Mouse (Mus musculus) G1E-ER4 (cell line): ENCODE measurements at regions not wholly inside any gene's neighbourhood (a gene's known extent, or its start where the extent isn't known, plus 50 kb on each side); places are given as distances from the start of the nearest gene placed in this dataset.

Source experiments
- GATA1 ChIP-seq: IDR thresholded peaks from one replicate; pipeline ENCODE4 v1.8.0; 2012; ENCODE audit warnings: low read length, inconsistent platforms

DNA sequence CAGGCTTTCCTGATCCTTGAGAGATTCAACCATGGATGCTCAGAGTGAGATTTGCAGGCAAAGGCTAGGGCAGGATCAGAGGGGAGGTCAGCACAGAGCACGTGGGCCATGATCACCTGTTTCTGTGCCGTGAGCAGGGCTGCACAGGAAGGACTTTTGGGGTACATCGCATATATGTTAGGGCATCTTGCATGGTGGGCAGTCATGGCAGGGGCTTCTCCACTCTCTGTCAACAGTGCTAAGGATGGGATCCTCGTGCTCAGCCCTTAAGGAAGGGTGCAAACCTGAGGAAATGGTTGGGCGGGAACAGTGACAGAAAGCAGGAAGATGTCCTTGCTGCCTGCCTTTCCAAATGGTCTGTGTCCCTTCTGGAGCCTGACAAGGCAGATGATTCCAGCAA is 106.2 kb downstream of the Zfp706 start:
- no peak for TF ChIP-seq GATA1

DNA sequence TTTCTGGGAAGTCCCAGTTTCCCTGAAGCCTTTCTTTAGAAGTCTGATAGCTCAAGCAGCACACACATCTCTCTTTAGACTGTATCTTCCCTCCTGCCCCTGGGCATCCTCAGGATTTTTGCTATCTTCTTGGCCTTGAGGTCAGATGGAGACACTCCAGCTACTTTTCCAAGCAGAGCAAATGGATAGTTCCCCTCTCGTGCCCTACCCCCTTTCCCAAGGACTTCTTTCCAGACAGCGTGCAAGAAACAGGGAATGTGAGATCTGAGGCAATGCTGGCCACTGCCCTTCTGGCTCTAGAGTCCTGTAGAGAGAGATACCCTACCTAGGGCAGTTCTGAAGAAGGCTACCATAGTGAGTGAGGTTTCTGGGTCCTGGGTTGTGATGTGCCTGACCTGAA is 106.6 kb downstream of the Zfp706 start:
- TF ChIP-seq GATA1, result no peak

DNA sequence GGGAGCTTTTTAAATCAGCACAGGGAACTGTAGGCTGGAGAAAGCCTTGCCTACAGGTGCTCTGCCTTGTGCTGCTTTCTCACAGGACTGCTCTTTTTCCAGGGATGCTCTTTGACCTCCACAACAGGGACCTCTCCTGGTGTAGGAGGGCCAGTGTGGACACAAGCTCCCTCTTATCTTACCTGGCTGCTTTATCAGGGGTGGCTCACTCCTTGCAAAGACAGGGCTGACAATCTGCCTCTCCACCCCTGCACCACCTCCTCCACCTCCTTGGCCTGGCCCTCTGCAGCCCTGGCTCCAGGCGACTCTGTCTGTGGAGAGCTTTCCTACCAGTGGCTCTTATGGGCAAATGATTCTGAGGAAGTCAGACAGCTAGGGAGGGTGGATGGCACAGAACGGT is 107.7 kb downstream of the Zfp706 start:
- peak; percentile 15 for TF ChIP-seq GATA1

DNA sequence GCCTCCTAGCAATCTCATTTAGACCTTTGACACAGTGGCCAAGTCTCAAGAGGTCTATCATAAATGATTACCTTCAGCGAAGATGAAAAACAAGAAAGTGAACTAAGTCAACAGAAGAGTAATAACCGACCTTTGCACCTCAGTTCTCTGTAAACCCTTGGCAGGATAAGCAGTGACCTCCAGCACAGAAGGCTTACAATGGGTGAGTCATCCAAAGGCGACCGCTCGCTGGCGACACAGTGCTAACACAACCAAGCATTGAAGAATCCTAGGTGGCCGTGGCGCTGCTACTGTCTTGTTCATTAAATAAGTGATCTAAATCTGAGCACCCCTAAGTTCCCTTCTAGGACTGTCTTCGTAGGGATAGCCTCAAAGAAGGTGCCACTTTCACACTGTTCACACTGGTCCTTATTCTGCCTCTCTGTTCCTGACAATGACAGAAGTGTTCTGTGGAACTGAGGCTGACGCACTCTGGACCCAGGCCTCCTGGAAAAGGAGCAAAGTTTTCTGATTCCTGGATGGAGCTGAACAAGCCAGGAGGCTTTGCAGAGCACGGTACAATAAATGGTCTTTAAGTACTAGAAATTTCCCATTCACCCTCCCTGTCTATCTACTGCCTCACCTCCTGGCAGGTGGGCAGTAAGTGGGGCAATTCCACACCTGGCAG is 108.6 kb downstream of the Zfp706 start:
- TF ChIP-seq GATA1, result no peak

DNA sequence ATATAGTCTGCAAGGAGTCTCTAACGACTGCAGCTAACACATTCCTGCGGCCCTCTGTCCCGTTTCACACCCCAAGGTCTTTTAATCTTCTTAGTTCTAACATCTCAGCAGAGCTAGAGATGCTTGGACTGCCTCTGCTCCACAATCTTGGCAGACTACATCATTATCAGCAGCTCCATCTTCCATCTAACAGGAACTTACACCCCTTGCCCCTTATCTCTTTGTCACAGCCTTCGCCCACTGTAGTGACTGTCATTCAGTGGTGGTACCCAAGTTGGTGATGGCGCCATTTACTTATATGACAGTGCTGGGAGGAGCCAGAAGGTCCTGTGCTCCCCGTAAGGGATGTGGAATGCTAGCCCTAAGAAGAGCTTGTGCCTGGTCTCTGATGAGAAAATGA is 109.2 kb downstream of the Zfp706 start:
- peak; percentile 87 for TF ChIP-seq GATA1

DNA sequence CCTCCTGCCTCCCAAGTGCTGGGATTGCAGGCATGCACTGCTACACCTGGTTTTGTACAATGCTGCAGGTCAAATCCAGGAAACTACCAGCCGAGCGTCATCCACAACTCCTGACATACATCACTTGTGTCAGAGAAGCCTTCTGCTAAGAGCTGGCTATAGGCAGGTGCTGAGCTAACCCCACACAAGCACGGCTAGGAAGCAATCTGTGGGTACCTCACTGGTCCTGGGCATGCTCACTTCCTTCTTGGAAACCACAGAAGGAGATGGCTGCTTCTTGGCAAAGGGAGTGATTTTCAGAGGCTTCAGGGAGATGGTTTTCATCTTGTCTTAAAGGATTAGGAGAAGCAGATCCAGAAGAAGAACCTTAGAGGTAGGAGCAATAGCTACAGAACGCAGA is 111.3 kb downstream of the Zfp706 start:
- no peak for TF ChIP-seq GATA1

DNA sequence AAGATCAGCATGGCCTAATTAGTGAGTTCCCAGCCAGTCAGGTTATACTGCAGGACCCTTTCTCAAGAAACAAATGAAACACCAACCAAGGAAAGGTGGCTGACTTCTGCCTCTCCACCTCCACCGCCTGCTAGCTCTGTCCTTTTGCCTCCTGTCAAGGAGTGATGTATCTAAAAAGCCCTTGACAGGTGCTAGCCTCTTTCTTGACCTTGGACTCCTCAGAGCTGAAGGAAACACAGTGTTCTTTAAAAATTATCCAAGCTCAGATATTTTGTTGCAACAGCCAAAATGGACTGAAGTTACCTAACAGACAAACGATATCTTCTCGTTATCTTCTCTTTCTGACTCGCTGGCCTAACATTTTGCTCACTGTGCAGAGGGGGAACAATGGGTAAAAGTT is 112.5 kb downstream of the Zfp706 start:
- no peak for TF ChIP-seq GATA1

DNA sequence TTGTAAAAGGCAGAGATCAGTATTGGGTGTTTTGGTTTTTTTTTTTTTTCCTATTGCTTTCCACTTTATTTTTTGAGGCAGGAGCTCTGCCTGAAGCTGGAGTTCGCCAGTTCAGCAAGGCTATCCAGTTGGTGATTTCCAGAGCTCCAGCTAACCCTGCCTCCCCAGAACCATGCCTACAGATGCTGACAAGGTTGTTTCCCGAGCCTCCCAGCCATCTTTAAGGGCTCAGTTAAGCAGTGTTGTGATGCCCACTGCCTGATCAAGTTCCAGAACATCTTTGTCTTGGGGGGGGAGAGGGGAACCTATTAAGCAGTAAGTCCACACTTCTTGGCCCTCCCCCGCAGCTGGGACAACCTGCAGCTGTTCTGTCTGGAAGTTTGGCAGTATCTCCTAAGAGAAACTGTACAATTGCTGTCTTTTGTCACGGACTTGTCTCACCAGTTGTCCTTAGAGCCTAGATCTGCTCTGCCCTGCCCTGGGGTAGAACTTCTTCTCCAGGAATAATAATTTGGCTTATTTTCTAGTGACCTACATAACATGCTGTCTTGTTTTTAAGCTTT is 114.1 kb downstream of the Zfp706 start:
- no peak for TF ChIP-seq GATA1

DNA sequence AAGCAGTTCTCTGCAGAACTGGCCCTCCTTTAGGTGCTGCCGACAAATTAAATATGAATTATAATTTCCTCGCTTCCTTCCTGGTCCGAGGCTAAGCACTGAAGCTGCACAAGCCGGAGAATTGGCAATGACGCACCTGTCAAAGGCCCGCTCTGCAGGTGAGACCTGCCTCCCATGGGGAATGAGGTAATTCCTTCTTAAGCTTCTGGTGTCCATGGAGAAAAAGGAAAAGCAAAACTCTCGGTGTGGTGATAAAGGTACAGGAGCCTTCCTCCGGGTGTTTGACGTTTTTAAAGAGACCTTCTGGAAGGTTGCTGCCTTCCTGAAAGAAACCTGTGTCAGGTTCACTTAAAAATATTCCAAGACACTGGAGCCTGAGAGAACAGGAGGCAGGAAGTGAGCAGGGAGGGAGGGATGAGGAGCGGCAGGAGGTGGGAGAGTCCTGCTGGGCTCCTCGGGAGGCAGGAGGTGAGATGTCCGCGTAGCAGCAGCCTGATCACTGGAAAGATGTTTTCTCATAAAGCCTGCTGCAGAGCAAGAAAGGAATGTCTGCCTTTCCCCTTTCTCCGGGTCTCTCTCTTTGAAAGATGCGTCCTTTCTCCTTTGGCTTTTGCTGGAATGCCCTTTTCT is 114.9 kb downstream of the Zfp706 start:
- TF ChIP-seq GATA1, result no peak

DNA sequence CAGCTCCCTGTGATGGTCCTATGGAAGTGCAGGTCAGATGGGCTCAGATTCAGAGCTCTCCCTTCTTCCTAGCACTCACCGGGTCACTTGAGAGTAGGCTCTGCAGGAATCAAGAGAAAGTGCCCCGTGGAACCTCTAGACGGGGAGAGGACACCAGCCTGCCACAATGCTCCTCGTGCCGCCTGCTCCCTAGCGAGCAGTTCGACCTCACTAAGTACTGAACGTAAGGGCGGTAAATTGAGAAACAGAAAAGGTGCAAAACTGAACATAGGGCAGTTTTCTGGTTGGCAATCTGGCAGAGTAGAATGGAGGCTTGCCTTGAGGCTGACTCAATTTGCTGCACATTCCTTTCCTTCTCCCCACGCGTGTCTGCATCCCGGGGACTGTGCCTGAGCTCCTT is 115.7 kb downstream of the Zfp706 start:
- no peak for TF ChIP-seq GATA1

DNA sequence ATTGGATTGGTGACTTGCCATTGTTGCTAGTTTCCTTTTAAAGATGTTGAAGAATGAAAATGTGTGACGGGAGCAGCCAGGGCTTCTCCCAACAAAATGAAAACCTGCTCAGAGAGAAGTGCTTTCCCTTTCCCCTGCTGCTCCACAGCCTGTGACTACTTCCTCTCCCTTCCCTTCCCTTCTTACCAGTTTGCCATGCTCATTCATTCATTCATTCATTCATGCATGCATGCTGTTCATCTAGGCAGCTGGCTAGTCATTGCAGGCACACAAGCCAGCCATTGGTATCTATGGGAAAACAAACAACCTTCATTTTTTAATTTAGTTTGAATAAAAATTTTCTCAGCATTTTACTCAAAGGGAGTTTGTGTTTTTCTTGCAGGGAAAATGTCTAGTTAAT is 116.3 kb downstream of the Zfp706 start:
- no peak for TF ChIP-seq GATA1

DNA sequence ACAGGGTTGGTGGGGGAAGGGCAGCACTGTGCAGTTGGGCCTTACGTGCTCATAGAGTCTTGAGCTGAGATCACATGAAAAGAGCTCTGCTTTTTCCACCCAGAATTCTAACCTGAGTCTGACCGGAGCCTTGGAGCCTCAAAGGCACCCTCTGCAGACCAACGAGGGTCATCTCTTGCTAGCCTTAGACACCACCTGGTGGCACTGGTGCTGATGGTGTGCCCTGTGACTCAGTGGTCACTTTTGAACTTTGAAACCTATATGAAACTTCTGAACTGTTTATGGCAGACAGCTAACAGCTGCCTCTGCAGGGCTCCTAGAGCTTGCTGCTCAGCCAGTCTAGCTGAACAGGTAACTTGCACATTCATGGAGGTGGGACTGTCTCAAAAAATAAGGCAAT is 118.5 kb downstream of the Zfp706 start:
- no peak for TF ChIP-seq GATA1

DNA sequence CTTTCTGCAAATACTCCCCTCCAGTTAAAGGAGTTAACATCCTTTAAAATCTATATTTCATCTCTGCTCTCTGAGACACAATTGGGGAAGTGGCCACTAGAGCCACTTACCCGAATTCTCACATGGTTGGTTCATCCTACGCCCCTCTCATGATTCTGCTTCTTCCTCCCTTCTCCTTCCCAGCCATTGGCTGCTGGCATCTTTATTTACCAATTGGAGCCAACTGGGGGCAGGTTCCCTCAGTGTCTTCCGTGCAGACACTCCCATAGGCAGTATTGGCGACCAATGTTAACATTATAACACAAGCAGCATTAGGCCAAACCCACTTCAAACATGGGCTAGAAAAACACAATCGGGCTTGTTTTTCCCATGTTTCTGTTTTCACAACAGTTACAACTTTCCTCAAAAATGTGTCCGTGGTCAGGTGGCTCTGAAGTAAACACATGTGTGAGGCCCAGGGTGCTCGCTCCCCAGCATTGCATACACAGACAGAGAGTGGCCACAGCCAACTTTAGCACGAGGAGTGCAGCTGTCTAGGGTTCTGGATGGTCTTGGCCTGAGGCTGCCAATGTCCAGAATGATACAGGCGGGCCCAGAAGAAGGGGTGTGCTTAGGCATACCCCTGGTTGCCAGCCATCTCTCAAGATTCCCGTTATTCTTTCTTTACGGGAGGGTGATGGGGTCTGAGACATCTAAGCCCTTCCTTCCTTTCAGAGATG is 119.1 kb downstream of the Zfp706 start:
- no peak for TF ChIP-seq GATA1

DNA sequence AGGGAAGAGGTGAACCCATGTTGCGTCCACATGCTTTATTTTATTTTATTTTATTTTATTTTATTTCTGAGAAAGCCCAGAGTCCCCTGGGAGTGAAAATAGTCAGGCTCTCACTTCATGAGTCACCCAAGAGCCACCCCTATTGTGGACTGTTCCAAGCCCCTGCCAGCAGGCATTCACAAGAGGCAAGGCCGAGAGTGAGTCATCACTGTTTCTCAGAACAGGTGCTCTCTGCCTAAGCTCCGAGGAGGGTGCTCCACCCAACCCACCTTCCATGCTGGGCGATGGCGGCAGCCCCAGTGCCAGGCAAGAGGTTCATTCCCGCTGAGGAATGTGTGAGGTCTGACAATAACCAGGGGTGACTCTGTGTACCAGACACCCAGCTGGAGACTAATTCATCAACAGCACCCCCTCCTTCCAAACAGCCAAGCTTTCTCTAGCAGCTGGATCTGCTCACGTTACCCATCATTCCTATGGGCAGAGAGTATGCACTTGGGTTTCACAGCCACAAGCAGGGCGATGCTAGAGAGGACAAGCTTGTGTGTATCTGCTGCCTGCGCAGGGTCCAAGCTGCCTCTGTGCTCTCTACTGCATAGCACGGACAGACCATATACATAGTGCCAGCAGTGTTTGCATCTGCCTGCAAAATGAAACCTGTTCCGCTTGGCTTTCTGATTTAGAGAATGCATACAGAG is 122.8 kb downstream of the Zfp706 start:
- no peak for TF ChIP-seq GATA1

DNA sequence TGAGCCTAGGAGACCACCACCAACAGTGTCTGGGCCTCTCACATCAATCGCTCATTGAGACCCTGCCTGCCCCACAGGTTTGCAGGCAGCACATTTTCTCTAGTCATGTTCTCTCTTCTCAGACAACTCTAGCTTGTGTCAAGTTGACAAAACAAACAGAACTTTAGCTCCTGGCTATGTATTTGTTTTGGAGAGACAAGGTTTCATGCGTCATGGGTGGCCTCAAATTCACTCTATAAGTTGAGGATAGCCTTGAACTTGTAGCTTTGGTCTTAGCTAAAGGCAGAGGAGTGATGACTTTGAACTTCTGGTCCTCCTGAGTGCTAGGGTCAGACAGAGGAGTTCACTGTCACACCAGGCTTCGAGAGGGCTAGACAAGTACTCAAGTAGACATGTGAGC is 123.5 kb downstream of the Zfp706 start:
- no peak for TF ChIP-seq GATA1

DNA sequence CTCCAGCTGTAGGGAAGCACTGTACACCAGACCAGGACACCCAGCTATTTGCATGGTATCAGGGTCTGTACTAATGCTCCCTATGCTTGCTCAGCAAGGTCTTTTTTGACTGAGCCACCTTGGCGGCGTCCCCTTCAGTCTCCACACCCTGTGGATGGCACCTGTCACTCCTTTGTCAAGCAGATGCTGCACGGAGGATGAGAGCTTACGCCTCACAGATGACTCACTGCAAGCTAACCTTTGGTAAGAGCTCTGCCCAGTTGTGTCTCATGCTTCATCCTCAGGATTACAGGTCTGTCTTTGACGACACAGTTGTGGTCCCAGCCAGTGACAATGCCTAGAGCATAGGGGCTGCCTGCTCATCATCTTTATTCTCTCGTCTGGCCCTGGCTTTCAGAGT is 124.4 kb downstream of the Zfp706 start:
- TF ChIP-seq GATA1, result no peak
